ENCODE assay signal across 12 mouse cellular contexts in genomic region chr5:119673716-119674605, GRCm38 (mm10). TPM values are rescaled to one million over a fixed set of nuclear protein-coding genes. Genes with fewer than 3 reads are reported as not detected.
DNase-seq lines count a peak whose midpoint lies in the region; ATAC-seq and TF ChIP-seq lines count a peak whose summit lies in the region.
"Had no signal": no experiment of that assay in that cellular context is flagged by ENCODE, and none has a peak within 500 bp of the region (broad histone marks: within the 10 kb centered on the region; RNA-seq: fewer than 3 reads in every experiment).

No protein-coding gene starts in this region.

- H3K4me1 ChIP-seq in heart, embryonic 15.5 days (replicated peaks) = peaks cover 18% of the 10 kb centered on the region
- H3K4me1 ChIP-seq in embryonic facial prominence, embryonic 10.5 days = peaks cover 53% of the 10 kb centered on the region
- H3K4me1 ChIP-seq in limb, embryonic 15.5 days = peaks cover 20% of the 10 kb centered on the region

- H3K79me2 ChIP-seq in C2C12 (ENCODE audit: control insufficient read depth, insufficient read depth) = peaks cover 41% of the 10 kb centered on the region

- H3K79me3 ChIP-seq in C2C12 (ENCODE audit: low read depth) = peaks cover 27% of the 10 kb centered on the region

- peak overlapping the region; percentile 16 for H3ac ChIP-seq in C2C12 (ENCODE audit: control insufficient read depth, insufficient read length, low read depth)

- no peaks in the 10 kb centered on the region for H3K36me3 ChIP-seq in heart, embryonic 15.5 days
- H3K36me3 ChIP-seq in C2C12 (ENCODE audit: control insufficient read depth, insufficient read depth) = peaks cover 21% of the 10 kb centered on the region
- peaks cover 35% of the 10 kb centered on the region for H3K36me3 ChIP-seq in embryonic facial prominence, embryonic 10.5 days (replicated peaks)
- H3K36me3 ChIP-seq in limb, embryonic 15.5 days = 0 out of 2 replicates have a peak, but pooled peaks cover 5% of the 10 kb centered on the region
- H3K36me3 ChIP-seq: G1E had no signal

- TF ChIP-seq CTCF in C2C12 (IDR thresholded peaks at IDR 0.05; ENCODE audit: control insufficient read depth, insufficient read depth, insufficient read length) = no peak

- no peak overlapping the region for H3K27ac ChIP-seq in heart, embryonic 15.5 days
- peak overlapping the region; percentile 93 for H3K27ac ChIP-seq in embryonic facial prominence, embryonic 10.5 days (replicated peaks)
- no peak overlapping the region for H3K27ac ChIP-seq in limb, embryonic 15.5 days

- H3K27me3 ChIP-seq in heart, embryonic 15.5 days = peaks cover 78% of the 10 kb centered on the region
- no peaks in the 10 kb centered on the region for H3K27me3 ChIP-seq in C2C12 (ENCODE audit: control insufficient read depth, insufficient read depth, insufficient read length)
- peaks cover 99% of the 10 kb centered on the region for H3K27me3 ChIP-seq in embryonic facial prominence, embryonic 10.5 days (replicated peaks; ENCODE audit: low read depth, poor library complexity, severe bottlenecking)
- H3K27me3 ChIP-seq in limb, embryonic 15.5 days = peaks cover 64% of the 10 kb centered on the region

- WGBS in heart, embryonic 15.5 days = 38% methylated on average over 22 of the region's 22 CpGs
- WGBS in embryonic facial prominence, embryonic 10.5 days = 3% methylated on average over 22 of the region's 22 CpGs
- WGBS in limb, embryonic 15.5 days = 18% methylated on average over 22 of the region's 22 CpGs

- no peaks in the 10 kb centered on the region for H3K9me3 ChIP-seq in heart, embryonic 15.5 days (replicated peaks)
- no peaks in the 10 kb centered on the region for H3K9me3 ChIP-seq in embryonic facial prominence, embryonic 10.5 days
- no peaks in the 10 kb centered on the region for H3K9me3 ChIP-seq in limb, embryonic 15.5 days

- no peak overlapping the region for H3K9ac ChIP-seq in heart, embryonic 15.5 days
- peak overlapping the region; percentile 10; the same call in 1 of the 2 replicates for H3K9ac ChIP-seq in limb, embryonic 15.5 days

- peak overlapping the region; percentile 94 for H3K4me2 ChIP-seq in heart, embryonic 15.5 days
- peak overlapping the region; percentile 72 for H3K4me2 ChIP-seq in limb, embryonic 15.5 days

- ATAC-seq in heart, embryonic 15.5 days (replicated peaks; ENCODE audit: insufficient number of reproducible peaks, insufficient read depth, low FRiP score, low read depth) = no peak
- ATAC-seq in limb, embryonic 15.5 days (ENCODE audit: insufficient number of reproducible peaks, low FRiP score, low TSS enrichment, low read depth) = no peak

- peak overlapping the region; percentile 46 for H3K4me3 ChIP-seq in heart, embryonic 15.5 days
- H3K4me3 ChIP-seq in C2C12 (ENCODE audit: insufficient read depth, poor library complexity, severe bottlenecking) = peak overlapping the region; percentile 53
- H3K4me3 ChIP-seq in embryonic facial prominence, embryonic 10.5 days = peak overlapping the region; percentile 69
- H3K4me3 ChIP-seq in limb, embryonic 15.5 days = peak overlapping the region; percentile 52

- no peak for DNase-seq in heart, adult 11 months
- DNase-seq in embryonic facial prominence, embryonic 10.5 days (ENCODE audit: low spot score) = peak; percentile 44
- no peak for DNase-seq in right cerebral cortex, adult 2 months (ENCODE audit: low spot score in 2 of 2)
- no peak for DNase-seq in left cerebral cortex, adult 11 months (ENCODE audit: low spot score)
- no peak for DNase-seq in urinary bladder, postnatal 10 days (ENCODE audit: low spot score)
- DNase-seq: gastrocnemius, postnatal 14 days; left cerebral cortex, postnatal 4 days; thymus, postnatal 14 days had no signal

TF ChIP-seq in C2C12, 6 proteins besides CTCF, POLR2A, EP300 and RAD21:
- TF ChIP-seq FOSL1 (IDR thresholded peaks at IDR 0.05; ENCODE audit: insufficient read depth, low read length, poor library complexity, severe bottlenecking) (no peak), MAX (IDR thresholded peaks at IDR 0.05) (no peak), MYOD1 (IDR thresholded peaks at IDR 0.05; ENCODE audit: control insufficient read depth, insufficient read length, low read depth) (no peak), CEBPB (IDR thresholded peaks at IDR 0.05; ENCODE audit: low read depth) (no peak), USF1 (IDR thresholded peaks at IDR 0.05; ENCODE audit: low read depth) (no peak), MYOG (IDR thresholded peaks at IDR 0.05; ENCODE audit: control insufficient read depth, extremely low read depth, insufficient read length) (no peak)

RNA-seq across cellular contexts. Expression of gene Tbx3, which starts 3.5 kb away (rescaled TPM):
- polyA plus RNA-seq in heart, embryonic 15.5 days (2015; fragmentation: Nextera tagmentation; extraction: Ambion mirVana) = 10.0 and 11.4 TPM in 2 replicates
- 4.5 TPM for polyA plus RNA-seq in C2C12 (2012; fragmentation: generic; extraction: Trizol)
- polyA plus RNA-seq in embryonic facial prominence, embryonic 10.5 days (2016; fragmentation: Nextera tagmentation; extraction: Ambion mirVana) = 58.3 and 64.8 TPM in 2 replicates
- 20.8 and 23.5 TPM in 2 replicates for polyA plus RNA-seq in limb, embryonic 15.5 days (2015; fragmentation: Nextera tagmentation; extraction: Ambion mirVana)
- polyA plus RNA-seq: G1E had no signal
